Mouse (Mus musculus): ENCODE results near the gene Cer1. TPM values are rescaled to one million over a fixed set of nuclear protein-coding genes. Genes with fewer than 3 reads are reported as not detected.

Cer1 gene
- polyA plus RNA-seq (2012; rRNA removed; ENCODE audit: low replicate concordance): not detected in 2 replicates

DNA sequence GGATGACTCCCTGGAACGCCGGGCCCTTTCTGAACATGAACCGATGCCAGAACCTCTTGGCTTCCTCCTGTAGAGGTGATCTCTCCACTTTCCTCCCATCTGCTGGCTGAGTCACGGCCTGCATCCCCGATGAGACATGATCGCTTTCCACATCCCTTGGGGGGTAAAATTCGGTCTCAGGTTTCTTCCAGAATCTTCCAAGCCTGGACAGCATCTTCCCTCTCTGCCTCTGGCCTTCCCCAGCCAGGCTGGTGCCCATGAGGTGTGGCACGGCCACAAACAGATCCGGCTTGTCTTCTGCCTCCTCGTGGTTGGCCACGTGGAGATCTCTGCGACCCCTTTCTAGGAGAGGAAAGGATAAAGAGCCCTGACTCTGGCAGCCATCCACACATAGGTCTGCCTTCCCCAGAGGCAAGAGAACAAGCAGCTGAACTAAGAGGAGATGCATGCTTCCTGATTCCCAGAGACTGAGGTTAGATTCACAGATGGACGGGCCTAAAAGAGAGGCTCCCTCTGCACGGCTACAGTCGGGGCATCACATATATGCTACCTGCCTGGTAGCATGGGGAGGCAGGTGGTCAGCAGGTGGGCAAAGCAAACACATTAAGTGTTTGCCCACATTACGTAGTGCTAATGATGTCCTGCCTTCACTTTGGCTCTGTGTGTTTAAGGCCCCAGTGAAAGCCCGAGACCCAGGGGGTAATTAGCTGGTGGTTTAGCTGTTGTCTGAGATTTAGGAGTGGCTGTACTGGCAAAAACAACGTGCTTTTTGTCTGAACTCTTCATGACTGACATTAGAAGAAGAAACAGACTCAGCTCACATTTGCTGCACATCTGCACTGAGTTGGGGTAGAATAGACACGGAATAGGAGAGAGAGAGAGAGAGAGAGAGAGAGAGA, at the start of gene Cer1:
Gene Cer1 (minus strand): TSS at position 513 of the 899 bp plus-strand sequence.

DNA sequence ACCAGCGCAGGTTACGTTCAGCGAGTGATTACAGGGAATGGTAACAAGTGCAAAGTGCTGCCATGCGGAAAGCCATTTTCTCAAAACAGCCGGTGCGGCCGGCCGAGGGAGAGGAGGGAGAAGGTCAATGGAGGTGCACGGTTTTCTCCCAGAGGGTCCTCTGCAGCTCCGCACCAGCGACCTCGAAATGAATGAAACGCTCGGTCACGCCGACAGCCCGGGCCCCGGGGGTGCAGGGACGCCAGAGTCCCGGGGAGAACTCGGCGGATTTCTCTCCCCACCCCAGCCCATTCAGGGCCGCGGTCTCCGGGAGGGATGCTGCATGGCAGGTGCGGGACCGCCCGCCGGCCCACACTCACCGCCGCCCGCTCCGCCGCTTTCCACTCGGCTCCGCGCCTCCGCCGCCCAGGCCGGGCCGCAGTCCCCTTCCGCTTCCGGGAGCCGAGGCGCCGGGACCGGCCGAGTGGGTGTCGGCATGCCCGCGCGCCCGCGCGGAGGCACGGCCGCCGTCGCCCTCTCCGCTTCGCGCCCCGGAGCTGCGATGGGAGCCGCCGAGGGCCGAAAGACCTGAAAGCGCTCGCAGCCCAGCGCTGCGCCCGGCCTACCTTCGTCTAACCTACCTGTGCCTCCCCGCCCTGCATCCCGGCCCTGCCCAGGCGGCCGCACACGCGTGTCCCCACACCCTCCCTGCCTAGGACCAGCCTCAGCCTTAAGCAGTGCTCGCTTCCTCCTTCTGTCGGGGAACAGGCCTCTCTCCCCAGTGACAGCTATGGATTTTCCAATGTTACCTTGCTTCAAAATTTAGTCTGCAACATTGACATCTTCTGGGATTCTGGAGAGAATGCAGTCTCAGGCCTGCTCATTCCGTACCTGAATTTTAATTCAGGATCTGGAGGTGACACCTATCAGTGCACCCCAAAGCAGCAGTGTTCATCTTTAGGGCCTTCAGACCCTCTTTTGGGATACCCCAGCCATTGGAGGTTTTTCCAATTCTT, 25.5 kb downstream of the Cer1 start, which contains the start of gene Zdhhc21:
Gene Zdhhc21 (minus strand): TSS at position 828 of the 995 bp plus-strand sequence.

Other genes with a start within 250 kb of the Cer1 start
- gene Nfib, start 179.4 kb downstream of the Cer1 start, polyA plus RNA-seq (2012; rRNA removed; ENCODE audit: low replicate concordance): 30.0 and 44.5 TPM in 2 replicates
- 3.0 and 5.6 TPM in 2 replicates for gene Zdhhc21, start 25.2 kb downstream of the Cer1 start, polyA plus RNA-seq (2012; rRNA removed; ENCODE audit: low replicate concordance)
- 0.14 and 2.3 TPM in 2 replicates for gene Frem1, start 167.2 kb upstream of the Cer1 start, polyA plus RNA-seq (2012; rRNA removed; ENCODE audit: low replicate concordance)

Measured in subcutaneous adipose tissue, adult 2 months (tissue).